In genomic region chr4:32365144-32365907, GRCm38 (mm10) we compare ENCODE assay signal across 10 mouse cellular contexts.
A peak's percentile ranks its signal among the peaks of the same experiment; 100 is the strongest.
DNase-seq lines count a peak whose midpoint lies in the region; ATAC-seq lines count a peak whose summit lies in the region.
"Had no signal": no experiment of that assay in that cellular context is flagged by ENCODE, and none has a peak within 500 bp of the region (broad histone marks: within the 10 kb centered on the region; RNA-seq: fewer than 3 reads in every experiment).

No protein-coding gene starts in this region.

- H3K4me3 ChIP-seq in heart, embryonic 13.5 days, result no peak overlapping the region
- H3K4me3 ChIP-seq in forebrain, embryonic 15.5 days, result no peak overlapping the region
- no peak overlapping the region for H3K4me3 ChIP-seq in midbrain, embryonic 10.5 days

- 39% methylated on average over 13 of the region's 13 CpGs for WGBS in heart, embryonic 13.5 days
- WGBS in forebrain, embryonic 15.5 days, result 51% methylated on average over 13 of the region's 13 CpGs
- WGBS in midbrain, embryonic 10.5 days, result 61% methylated on average over 13 of the region's 13 CpGs

- DNase-seq in heart, adult 9 months (ENCODE audit: low spot score in 2 of 2), result no peak
- no peak for DNase-seq in midbrain, embryonic 10.5 days (ENCODE audit: low spot score)
- no peak for DNase-seq in cerebellum, postnatal 14 days
- no peak for DNase-seq in kidney, adult 9 months
- no peak for DNase-seq in yolk sac, embryonic 10.5 days (ENCODE audit: low spot score)
- DNase-seq: cerebellum, adult 9-10 months had no signal

- H3K4me2 ChIP-seq in heart, embryonic 13.5 days, result peak overlapping the region; percentile 28; the same call in 1 of the 2 replicates
- no peak overlapping the region for H3K4me2 ChIP-seq in forebrain, embryonic 15.5 days (replicated peaks)

- peaks cover 76% of the 10 kb centered on the region for H3K4me1 ChIP-seq in heart, embryonic 13.5 days
- peaks cover 42% of the 10 kb centered on the region for H3K4me1 ChIP-seq in forebrain, embryonic 15.5 days
- peaks cover 64% of the 10 kb centered on the region for H3K4me1 ChIP-seq in midbrain, embryonic 10.5 days

- no peaks in the 10 kb centered on the region for H3K9me3 ChIP-seq in heart, embryonic 13.5 days
- H3K9me3 ChIP-seq in forebrain, embryonic 15.5 days, result no peaks in the 10 kb centered on the region
- no peaks in the 10 kb centered on the region for H3K9me3 ChIP-seq in midbrain, embryonic 10.5 days (replicated peaks)

- no peak for ATAC-seq in heart, embryonic 13.5 days (ENCODE audit: extremely low read depth, insufficient number of reproducible peaks, low FRiP score, low TSS enrichment)
- peak; percentile 27 for ATAC-seq in CD4-positive, CD25-positive, alpha-beta regulatory T cell, adult 4 months
- ATAC-seq in forebrain, embryonic 15.5 days (replicated peaks), result 0 out of 2 replicates have a peak, but pooled peaks have one; percentile 17
- ATAC-seq: activated CD4-positive, CD25-positive, alpha-beta regulatory T cell, adult 4 months had no signal

- H3K9ac ChIP-seq in heart, embryonic 13.5 days, result peak overlapping the region; percentile 58
- H3K9ac ChIP-seq in forebrain, embryonic 15.5 days (replicated peaks), result no peak overlapping the region

- no peaks in the 10 kb centered on the region for H3K36me3 ChIP-seq in heart, embryonic 13.5 days
- no peaks in the 10 kb centered on the region for H3K36me3 ChIP-seq in forebrain, embryonic 15.5 days
- H3K36me3 ChIP-seq in midbrain, embryonic 10.5 days, result no peaks in the 10 kb centered on the region

- peak overlapping the region; percentile 39 for H3K27ac ChIP-seq in heart, embryonic 13.5 days (replicated peaks)
- peak overlapping the region; percentile 62 for H3K27ac ChIP-seq in forebrain, embryonic 15.5 days (replicated peaks)
- peak overlapping the region; percentile 72 for H3K27ac ChIP-seq in midbrain, embryonic 10.5 days (replicated peaks)

- no peaks in the 10 kb centered on the region for H3K27me3 ChIP-seq in heart, embryonic 13.5 days (replicated peaks)
- no peaks in the 10 kb centered on the region for H3K27me3 ChIP-seq in forebrain, embryonic 15.5 days
- no peaks in the 10 kb centered on the region for H3K27me3 ChIP-seq in midbrain, embryonic 10.5 days (ENCODE audit: low read depth, poor library complexity, severe bottlenecking)
